Mouse (Mus musculus): ENCODE data around the gene 2310022B05Rik.

2310022B05Rik gene

GRCm38 (mm10) chr8:124663112-124663873, at the start of gene 2310022B05Rik:
Gene 2310022B05Rik, minus strand, starts transcription at chr8:124663369.
- peak; percentile 84 for DNase-seq

- no peak for DNase-seq
Measured at GRCm38 (mm10) chr8:124705823-124706222, 42.7 kb upstream of the 2310022B05Rik start.

- no peak for DNase-seq
Measured at GRCm38 (mm10) chr8:124704376-124704775, 41.2 kb upstream of the 2310022B05Rik start.

- no peak for DNase-seq
Measured at GRCm38 (mm10) chr8:124703526-124703925, 40.4 kb upstream of the 2310022B05Rik start.

- no peak for DNase-seq
Measured at GRCm38 (mm10) chr8:124702183-124702582, 39.0 kb upstream of the 2310022B05Rik start.

GRCm38 (mm10) chr8:124701023-124701422, 37.9 kb upstream of the 2310022B05Rik start:
- peak; percentile 65 to 66 for DNase-seq

- DNase-seq = no peak
Measured at GRCm38 (mm10) chr8:124700271-124700670, 37.1 kb upstream of the 2310022B05Rik start.

GRCm38 (mm10) chr8:124695424-124696100, 32.4 kb upstream of the 2310022B05Rik start:
- DNase-seq = no peak

GRCm38 (mm10) chr8:124691706-124692105, 28.5 kb upstream of the 2310022B05Rik start:
- DNase-seq = no peak

- DNase-seq = no peak
Measured at GRCm38 (mm10) chr8:124688899-124689298, 25.7 kb upstream of the 2310022B05Rik start.

- no peak for DNase-seq
Measured at GRCm38 (mm10) chr8:124682218-124682617, 19.0 kb upstream of the 2310022B05Rik start.

GRCm38 (mm10) chr8:124681792-124682157, 18.6 kb upstream of the 2310022B05Rik start:
- no peak for DNase-seq

GRCm38 (mm10) chr8:124681077-124681791, 18.1 kb upstream of the 2310022B05Rik start:
- no peak for DNase-seq

- DNase-seq = no peak
Measured at GRCm38 (mm10) chr8:124678246-124678645, 15.1 kb upstream of the 2310022B05Rik start.

GRCm38 (mm10) chr8:124677486-124677885, 14.3 kb upstream of the 2310022B05Rik start:
- peak; percentile 54 to 55 for DNase-seq

- DNase-seq = no peak
Measured at GRCm38 (mm10) chr8:124677078-124677477, 13.9 kb upstream of the 2310022B05Rik start.

- DNase-seq = no peak
Measured at GRCm38 (mm10) chr8:124676661-124677060, 13.5 kb upstream of the 2310022B05Rik start.

- no peak for DNase-seq
Measured at GRCm38 (mm10) chr8:124672345-124672744, 9.2 kb upstream of the 2310022B05Rik start.

GRCm38 (mm10) chr8:124668798-124669197, 5.6 kb upstream of the 2310022B05Rik start:
- no peak for DNase-seq

GRCm38 (mm10) chr8:124664414-124664813, 1.2 kb upstream of the 2310022B05Rik start:
- no peak for DNase-seq

- DNase-seq = peak in 1 of 2 experiments; percentile 10
Measured at GRCm38 (mm10) chr8:124663874-124664230, 683 bp upstream of the 2310022B05Rik start.

- peak in 1 of 2 experiments; percentile 28 for DNase-seq
Measured at GRCm38 (mm10) chr8:124662446-124663111, 590 bp downstream of the 2310022B05Rik start.

GRCm38 (mm10) chr8:124661781-124662180, 1.4 kb downstream of the 2310022B05Rik start:
- DNase-seq = no peak

Data from B cell, adult 2 months (primary cell).